Mouse (Mus musculus) WW6 (cell line): ENCODE data around the gene Ugcg.

ENCODE experiments used
- DNase-seq: peaks from one replicate; pipeline ENCODE4 v3.0.0-alpha.2; 2013; ENCODE audit warnings: low read depth, low spot score

The Ugcg gene

DNA sequence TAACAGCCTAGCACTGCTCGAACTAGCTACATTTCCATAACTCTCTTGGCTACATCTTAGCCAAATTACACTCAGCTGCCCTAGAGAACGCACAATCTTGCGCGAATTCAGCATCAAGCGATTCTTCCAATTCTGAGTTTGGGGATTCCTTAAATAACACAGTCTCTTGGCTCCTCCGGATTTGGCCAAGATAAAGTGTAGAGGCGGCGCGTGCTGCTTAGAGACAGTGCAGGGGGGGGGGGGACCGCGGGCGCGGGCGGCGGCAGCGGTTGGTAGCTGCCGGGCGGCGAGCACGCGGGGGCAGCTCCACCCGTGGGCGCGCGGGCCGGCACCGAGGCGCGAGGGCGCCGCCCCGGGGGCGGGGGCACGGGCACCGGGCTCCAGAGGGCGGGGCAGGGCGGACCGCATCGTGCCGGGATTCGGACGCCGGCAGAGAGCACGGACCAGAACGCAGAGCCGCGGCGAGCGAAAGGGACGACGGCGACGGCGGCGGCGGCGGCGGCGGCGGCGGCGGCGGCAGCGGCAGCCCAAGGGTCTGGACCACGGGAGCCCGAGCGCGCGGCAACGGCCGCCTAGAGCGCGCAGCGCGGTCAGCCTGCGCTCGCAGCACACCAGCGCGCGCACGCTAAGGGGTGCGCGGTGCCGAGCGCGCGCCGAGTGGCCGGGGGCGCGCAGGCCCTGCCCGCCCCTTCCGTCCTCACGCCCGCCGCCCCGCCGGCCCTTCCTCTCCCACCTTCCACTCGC, at the start of gene Ugcg:
Gene Ugcg, plus strand, starts transcription at position 456 of the 744 bp plus-strand sequence.
- DNase-seq = no peak

GRCm38 (mm10) chr4:59149043-59149442, 40.0 kb upstream of the Ugcg start:
- no peak for DNase-seq

- no peak for DNase-seq
Measured at GRCm38 (mm10) chr4:59150907-59151306, 38.1 kb upstream of the Ugcg start.

DNA sequence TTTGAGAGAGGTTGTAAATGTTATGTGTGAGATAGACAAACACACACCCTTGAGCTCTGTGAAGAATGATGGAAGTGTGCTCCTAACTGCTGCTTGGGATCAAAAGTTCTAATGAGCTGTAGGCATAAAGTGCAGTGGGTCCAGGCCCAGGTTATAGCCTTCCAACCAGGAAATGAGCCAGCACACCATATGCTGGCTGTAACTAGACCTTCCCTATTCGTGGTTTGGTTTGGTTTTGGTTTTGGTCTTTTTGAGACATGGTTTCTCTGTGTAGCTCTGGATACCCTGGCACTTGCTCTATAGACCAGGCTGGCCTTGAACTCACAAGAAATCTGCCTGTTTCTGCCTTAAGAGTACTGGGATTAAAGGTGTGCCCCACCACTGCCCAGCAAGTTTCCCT, 37.1 kb upstream of the Ugcg start:
- DNase-seq = no peak

- no peak for DNase-seq
Measured at GRCm38 (mm10) chr4:59156897-59157592, 32.0 kb upstream of the Ugcg start.

- DNase-seq = no peak
Measured at GRCm38 (mm10) chr4:59157654-59158053, 31.4 kb upstream of the Ugcg start.

- no peak for DNase-seq
Measured at GRCm38 (mm10) chr4:59160289-59160688, 28.8 kb upstream of the Ugcg start.

- no peak for DNase-seq
Measured at GRCm38 (mm10) chr4:59160959-59161670, 27.9 kb upstream of the Ugcg start.

GRCm38 (mm10) chr4:59164034-59164433, 25.0 kb upstream of the Ugcg start:
- DNase-seq = no peak

GRCm38 (mm10) chr4:59167251-59167847, 21.7 kb upstream of the Ugcg start:
- no peak for DNase-seq

DNA sequence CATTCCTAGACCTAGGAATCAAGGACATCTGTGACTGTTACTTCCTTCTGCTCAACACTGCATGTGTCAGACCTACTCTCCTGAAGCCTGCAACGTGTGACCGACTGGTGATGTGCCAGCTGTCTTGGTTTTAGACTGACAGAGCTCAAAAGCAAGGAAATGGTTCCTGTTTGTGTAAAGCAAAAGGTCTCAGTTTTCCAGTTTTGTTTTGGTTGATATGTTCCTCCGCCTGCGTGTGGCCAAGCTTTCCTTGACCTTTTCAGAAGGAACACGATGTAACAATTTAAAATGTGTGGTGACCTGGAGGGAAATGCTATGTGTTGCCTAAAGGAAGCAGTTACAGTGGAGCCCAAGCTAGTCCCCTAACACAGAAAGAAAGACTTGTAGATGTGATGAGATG, 19.1 kb upstream of the Ugcg start:
- DNase-seq = no peak

DNA sequence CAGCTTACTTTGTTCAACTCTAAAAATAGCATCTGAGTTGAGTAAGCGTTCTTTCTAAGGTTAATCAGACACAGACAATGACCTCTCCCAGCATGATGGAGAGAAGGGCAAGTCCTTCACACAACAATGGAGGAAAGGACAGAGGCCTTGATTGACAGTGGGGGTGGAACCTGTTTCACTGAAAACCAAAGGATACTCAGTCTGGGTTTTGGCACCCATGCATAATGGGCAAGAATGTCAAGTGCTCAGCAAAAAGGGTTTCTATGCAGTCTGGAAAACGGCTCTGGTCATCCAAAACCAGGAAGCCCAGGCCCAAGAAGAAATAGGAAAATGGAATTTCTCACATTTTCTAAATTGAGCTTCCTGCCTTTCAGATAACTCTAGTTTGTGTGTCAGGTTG, 16.4 kb upstream of the Ugcg start:
- DNase-seq = no peak

DNA sequence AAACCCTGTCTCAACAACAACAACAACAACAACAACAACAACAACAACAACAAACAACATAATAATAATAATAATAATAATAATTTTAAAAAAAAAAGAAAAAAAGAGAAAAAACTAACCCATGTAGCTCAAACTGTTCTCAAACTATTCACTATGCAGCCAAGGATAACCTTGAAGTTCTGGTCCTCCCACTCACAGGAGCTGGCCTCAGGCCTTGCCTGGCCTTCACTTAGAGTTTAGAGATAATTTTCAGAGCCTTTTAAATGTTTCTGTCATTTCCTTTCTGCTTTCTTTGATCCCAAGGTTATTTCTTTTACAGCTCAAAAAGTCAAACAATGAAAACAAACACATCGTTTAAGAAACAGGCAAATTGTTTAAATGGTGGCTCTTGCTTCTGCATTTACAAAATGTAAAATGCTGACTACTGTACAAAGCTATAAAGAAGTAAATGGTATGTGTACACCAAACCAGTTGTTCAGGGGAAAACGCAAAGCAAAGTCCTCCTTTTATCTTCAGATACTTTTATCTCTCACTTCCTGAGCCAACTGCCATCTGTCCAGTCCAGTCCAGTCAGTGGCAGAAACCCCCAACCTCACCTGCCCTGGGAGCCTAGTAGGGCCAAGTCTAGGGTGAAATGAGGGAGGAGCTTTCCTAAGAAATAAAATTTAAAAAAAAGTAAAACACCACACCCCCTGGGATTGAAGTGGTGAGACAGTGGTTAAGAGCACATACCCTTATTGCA, 15.7 kb upstream of the Ugcg start:
- no peak for DNase-seq

DNA sequence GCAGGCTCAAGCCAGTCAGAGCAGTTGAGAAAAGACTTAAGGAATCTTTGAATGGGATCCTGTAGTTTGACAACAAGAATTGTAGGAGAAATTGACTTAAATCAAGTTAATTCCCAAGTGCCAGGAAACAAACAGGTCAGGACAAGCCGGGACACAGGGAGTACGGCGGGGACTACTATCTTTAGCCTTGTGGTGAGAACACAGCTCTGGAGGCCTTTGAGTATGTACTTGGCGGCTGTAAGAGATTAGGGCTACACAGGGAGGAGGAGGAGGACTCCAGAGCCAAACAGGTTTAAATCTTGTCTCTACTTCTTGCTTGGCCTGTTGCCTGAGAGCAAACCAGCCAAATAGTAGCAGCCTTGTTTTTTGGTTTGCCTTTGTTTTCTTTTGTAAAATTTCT, 14.1 kb upstream of the Ugcg start:
- DNase-seq = no peak

DNA sequence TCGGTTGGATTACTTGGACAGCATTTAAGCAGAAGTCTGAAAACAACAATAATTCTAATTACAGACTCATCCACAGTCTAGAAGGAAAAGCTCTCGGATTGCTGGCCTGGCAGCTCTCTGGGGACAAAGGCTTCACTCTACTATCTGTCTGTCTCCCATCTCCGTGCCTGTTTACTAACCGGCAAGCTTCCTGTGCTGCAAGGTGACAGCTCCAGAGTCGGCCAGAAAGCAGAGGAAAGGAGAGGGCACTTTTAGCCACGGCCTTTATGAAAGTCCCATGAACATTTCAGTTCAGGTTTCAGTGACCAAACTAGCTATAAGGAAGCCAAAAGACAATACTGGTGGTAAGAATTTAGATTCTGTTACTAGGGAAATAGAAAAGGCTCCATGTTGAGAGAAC, 13.1 kb upstream of the Ugcg start:
- DNase-seq = no peak

DNA sequence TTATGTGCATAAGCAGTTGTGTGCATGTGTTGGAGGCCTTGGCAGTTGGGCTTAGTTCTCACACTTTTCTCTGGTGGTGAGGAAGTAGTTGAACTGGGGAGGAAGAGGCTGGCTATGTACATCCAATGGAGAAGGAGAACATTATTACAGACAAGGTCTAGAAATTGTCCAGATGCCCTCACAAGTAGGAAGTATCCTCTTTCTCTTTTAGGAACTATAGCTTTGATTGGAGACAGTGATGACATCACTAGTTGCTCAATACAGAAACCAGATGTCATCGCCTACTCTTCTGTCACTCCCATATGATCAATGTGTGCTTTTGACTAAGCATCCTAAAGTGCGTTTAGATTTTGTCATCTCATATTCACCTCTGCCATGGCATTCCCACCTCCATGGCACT, 11.5 kb upstream of the Ugcg start:
- DNase-seq = no peak

DNA sequence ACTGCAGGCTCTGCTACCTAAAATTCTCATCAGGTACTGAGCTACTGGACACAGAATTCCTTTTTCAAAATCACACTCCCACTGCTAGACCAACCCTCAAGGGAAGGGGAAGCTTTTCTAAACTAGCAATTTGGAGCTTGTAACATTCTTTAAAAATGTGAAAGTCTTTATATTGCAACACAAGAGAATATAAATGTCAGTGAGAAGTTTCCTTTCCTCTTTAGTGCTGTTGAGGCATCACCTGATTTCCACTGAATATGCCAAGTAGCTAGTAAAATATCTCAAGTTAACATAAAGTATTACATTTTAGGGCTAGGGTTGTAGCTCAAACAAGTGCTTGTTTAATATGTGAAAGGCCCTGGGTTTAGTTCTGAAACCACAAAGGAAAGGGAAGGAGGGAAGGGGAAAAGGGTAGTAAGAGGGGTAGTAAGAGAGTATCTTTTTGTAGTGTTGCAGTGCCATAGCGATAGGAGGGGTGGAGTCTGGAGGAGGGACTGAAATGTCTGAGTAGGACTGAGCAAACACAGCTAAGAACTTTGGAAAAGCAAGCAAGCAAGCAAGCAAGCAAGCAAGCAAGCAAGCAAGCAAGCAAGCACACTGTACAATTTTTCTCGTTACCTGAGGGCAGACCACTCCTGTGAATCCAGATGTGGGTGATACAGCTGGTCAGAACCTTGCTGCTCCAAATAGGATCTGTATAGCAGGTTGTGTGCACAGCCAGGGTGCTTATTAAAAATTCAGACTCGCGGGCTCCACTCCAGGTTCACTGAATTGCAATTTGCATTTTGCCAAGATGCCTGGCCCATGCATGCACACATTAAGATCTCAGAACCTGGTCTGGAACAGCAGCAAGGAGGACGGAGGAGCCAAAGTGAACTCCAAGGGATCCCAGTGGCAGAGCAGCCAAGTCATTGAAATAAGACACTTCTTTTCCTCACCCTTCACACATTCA, 7.5 kb upstream of the Ugcg start:
- DNase-seq = no peak

DNA sequence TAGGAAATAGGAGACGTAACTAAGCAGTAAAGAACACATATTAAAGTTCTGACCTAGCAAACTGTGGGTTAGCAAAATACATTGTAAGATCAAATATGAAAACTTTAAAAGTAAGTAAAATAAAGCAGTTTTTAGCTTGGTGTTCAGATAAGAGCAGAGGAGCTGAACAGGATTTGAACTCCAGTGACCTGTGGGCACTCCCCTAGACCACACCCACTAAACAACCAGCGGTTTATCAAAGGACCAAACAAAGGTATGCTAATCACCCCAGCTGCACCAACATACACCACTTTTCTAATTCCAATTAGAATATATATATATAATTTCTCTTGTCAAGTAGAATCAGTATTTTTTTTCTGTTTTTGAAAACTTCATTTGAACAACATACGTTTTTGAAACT, 3.4 kb upstream of the Ugcg start:
- DNase-seq = no peak

DNA sequence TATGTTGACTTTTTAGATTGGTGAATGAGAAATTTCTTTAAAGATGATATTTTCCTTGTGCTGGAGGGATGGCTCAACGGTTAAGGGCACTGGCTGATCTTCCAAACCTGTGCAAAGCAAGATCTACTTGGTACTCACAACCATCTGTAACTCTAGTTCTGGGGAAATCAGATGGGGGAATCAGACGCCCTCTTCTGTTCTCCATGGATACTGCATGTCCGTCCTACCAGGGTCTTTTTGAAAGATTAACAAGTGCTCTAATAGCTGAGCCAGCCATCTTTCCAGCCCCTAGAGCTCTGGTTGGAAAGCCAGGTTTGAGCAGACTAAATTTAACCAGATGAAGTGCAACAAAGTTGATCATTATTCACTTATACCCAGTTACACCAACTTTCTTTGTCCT, 1.8 kb upstream of the Ugcg start:
- DNase-seq = no peak

- DNase-seq = no peak
Measured at GRCm38 (mm10) chr4:59188474-59188801, 619 bp upstream of the Ugcg start.
